Mouse (Mus musculus): ENCODE results near the gene Slc25a40. TPM values are rescaled to one million over a fixed set of nuclear protein-coding genes. Genes with fewer than 3 reads are reported as not detected.

Gene Slc25a40
- polyA plus RNA-seq (2012; rRNA removed; ENCODE audit: low replicate concordance) = 2.9 and 4.1 TPM in 2 replicates

DNA sequence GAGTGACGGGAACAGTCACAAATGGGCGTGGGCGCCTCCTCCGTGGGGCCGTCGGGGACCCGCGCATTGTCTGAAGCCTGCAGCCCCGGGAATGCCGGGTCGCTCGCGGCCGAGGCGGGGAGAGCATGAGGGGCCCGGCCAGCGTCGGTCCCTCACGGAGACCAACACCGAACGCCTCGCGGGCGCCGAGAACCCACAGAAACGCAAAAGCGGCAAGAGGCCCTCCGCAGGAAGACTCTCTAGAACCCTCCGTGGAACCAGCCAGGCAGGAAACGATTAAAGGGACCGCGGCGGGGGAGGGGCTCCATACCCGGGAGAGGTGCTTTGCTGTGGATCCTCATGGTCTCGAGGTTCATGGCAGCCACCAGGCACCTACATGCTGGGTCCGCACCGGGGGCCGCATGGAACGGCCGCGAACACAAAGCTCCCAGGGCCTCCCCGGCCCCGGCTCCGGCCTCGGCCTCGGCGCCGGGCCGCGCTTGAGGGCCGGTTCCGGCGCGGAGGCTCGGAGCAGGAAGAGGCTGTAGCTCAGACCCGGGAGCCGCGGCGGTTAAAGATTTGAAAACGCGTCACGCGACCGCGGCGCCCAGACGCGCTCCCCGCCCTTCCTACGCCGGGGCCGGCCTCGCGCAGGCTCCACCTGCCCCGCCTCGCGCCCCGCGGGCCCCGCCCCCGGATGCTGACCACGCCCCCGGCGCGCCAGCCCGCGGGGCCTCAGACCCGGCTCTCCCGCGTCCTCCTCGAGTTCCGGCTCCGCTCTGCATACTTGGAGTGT lies at the start of gene Slc25a40, which contains the start of gene Dbf4:
Slc25a40 (plus strand) TSS at position 694 of the 775 bp plus-strand sequence.
Dbf4 (minus strand) TSS at position 560 of the 775 bp plus-strand sequence.

Other genes starting within 250 kb of the Slc25a40 start
- 0.90 and 5.5 TPM in 2 replicates for gene Adam22, start 54.7 kb upstream of the Slc25a40 start, polyA plus RNA-seq (2012; rRNA removed; ENCODE audit: low replicate concordance)
- 1.3 and 4.1 TPM in 2 replicates for gene Dbf4, start 134 bp upstream of the Slc25a40 start, polyA plus RNA-seq (2012; rRNA removed; ENCODE audit: low replicate concordance)
- 0.32 and 1.2 TPM in 2 replicates for gene Rundc3b, start 200.1 kb downstream of the Slc25a40 start, polyA plus RNA-seq (2012; rRNA removed; ENCODE audit: low replicate concordance)
- 9.1 and 14.0 TPM in 2 replicates for gene Abcb1a, start 237.2 kb downstream of the Slc25a40 start, polyA plus RNA-seq (2012; rRNA removed; ENCODE audit: low replicate concordance)

All from subcutaneous adipose tissue, adult 2 months (tissue).